Mouse (Mus musculus) lung, adult 2 months (tissue): ENCODE measurements at regions not wholly inside any gene's neighbourhood (a gene's known extent, or its start where the extent isn't known, plus 50 kb on each side); places are given as distances from the start of the nearest gene placed in this dataset.

Experiments used
- DNase-seq: peaks from one replicate; pipeline ENCODE4 v3.0.0; 2022
- H3K4me1 ChIP-seq: fragments of 200-500 bp; 2 replicates; pipeline ENCODE4 v1.6.1; 2011; ENCODE audit warnings: low read length; ENCODE audit not compliant: control insufficient read depth, insufficient read depth
- H3K4me3 ChIP-seq: fragments of 200-500 bp; replicated peaks from 2 replicates; pipeline ENCODE3; 2011; ENCODE audit warnings: low read depth, mild to moderate bottlenecking, control low read depth, low read length; ENCODE audit errors: extremely low read depth
- CTCF ChIP-seq: fragments of 200-500 bp; IDR thresholded peaks from 2 replicates; pipeline ENCODE4 v1.5.1; 2011; ENCODE audit warnings: mild to moderate bottlenecking, low read length, control low read depth; ENCODE audit not compliant: insufficient read depth
- POLR2A ChIP-seq: fragments of 200-500 bp; IDR thresholded peaks from 2 replicates; pipeline ENCODE4 v1.6.1; 2011; ENCODE audit warnings: low read depth, mild to moderate bottlenecking, control low read depth, low read length, borderline replicate concordance; ENCODE audit errors: extremely low read depth
- WGBS: fragments of 180-500 bp; shearing (Covaris S2); methylation state at CpG from one replicate; pipeline ENCODE4 v1.1.7; 2018; 5-methylcytosine and 5-hydroxymethylcytosine counted together

GRCm38 (mm10) chr4:45746451-45746850 is 52.4 kb upstream of the Aldh1b1 start:
- no peak for DNase-seq
- 90% methylated on average over 3 of the region's 3 CpGs for WGBS
- no peak overlapping the region for H3K4me3 ChIP-seq
- TF ChIP-seq CTCF (no peak), POLR2A (no peak)
- peaks cover 3% of the 10 kb centered on the region; the same call in 1 of the 2 replicates for H3K4me1 ChIP-seq

GRCm38 (mm10) chr4:45745746-45746145 is 53.1 kb upstream of the Aldh1b1 start:
- no peak for DNase-seq

GRCm38 (mm10) chr4:45744849-45745407 is 53.9 kb upstream of the Aldh1b1 start:
- Histone ChIP-seq H3K4me1 (peaks cover 3% of the 10 kb centered on the region; the same call in 1 of the 2 replicates), H3K4me3 (no peak overlapping the region)
- no peak for DNase-seq
- TF ChIP-seq CTCF = no peak
- no peak for TF ChIP-seq POLR2A
- WGBS = 88% methylated on average over 4 of the region's 4 CpGs

More at GRCm38 (mm10) chr4:45745746-45746145, 53.1 kb upstream of the Aldh1b1 start:
- peaks cover 3% of the 10 kb centered on the region; the same call in 1 of the 2 replicates for H3K4me1 ChIP-seq
- TF ChIP-seq CTCF = no peak
- no peak for TF ChIP-seq POLR2A
- H3K4me3 ChIP-seq = no peak overlapping the region
- whole genome bisulfite sequencing = 63% methylated on average over 9 of the region's 9 CpGs

- Histone ChIP-seq H3K4me3 (no peak overlapping the region), H3K4me1 (no peaks in the 10 kb centered on the region)
- no peak for TF ChIP-seq CTCF
- no peak for TF ChIP-seq POLR2A
- 79% methylated on average over 12 of the region's 12 CpGs for WGBS
- DNase-seq = no peak
Observed at GRCm38 (mm10) chr4:45740779-45741365, 58.0 kb upstream of the Aldh1b1 start.

- TF ChIP-seq POLR2A (no peak), CTCF (no peak)
- WGBS = 70% methylated on average over 5 of the region's 5 CpGs
- no peaks in the 10 kb centered on the region for H3K4me1 ChIP-seq
- no peak overlapping the region for H3K4me3 ChIP-seq
- DNase-seq = no peak
Observed at GRCm38 (mm10) chr4:45740319-45740718, 58.5 kb upstream of the Aldh1b1 start.

GRCm38 (mm10) chr4:45739696-45740095 is 59.1 kb upstream of the Aldh1b1 start:
- TF ChIP-seq POLR2A = no peak
- DNase-seq = no peak
- Histone ChIP-seq H3K4me3 (no peak overlapping the region), H3K4me1 (no peaks in the 10 kb centered on the region)
- 49% methylated on average over 3 of the region's 3 CpGs for WGBS

GRCm38 (mm10) chr4:45739168-45739567 is 59.7 kb upstream of the Aldh1b1 start:
- no peak for DNase-seq
- no peaks in the 10 kb centered on the region for H3K4me1 ChIP-seq
- H3K4me3 ChIP-seq = no peak overlapping the region
- WGBS = 80% methylated on average over 9 of the region's 9 CpGs
- TF ChIP-seq POLR2A (no peak), CTCF (no peak)

- no peak overlapping the region for H3K4me3 ChIP-seq
- 86% methylated on average over 11 of the region's 11 CpGs for WGBS
- H3K4me1 ChIP-seq = no peaks in the 10 kb centered on the region
- no peak for DNase-seq
- TF ChIP-seq POLR2A (no peak), CTCF (no peak)
Observed at GRCm38 (mm10) chr4:45738746-45739145, 60.1 kb upstream of the Aldh1b1 start.

GRCm38 (mm10) chr4:45736215-45736815 is 62.5 kb upstream of the Aldh1b1 start:
- no peak for DNase-seq
- WGBS = 53% methylated on average over 10 of the region's 10 CpGs
- TF ChIP-seq POLR2A (no peak), CTCF (no peak)
- no peaks in the 10 kb centered on the region for H3K4me1 ChIP-seq
- H3K4me3 ChIP-seq = no peak overlapping the region

GRCm38 (mm10) chr4:45734011-45734410 is 64.8 kb upstream of the Aldh1b1 start:
- TF ChIP-seq CTCF = no peak
- TF ChIP-seq POLR2A = no peak

More at GRCm38 (mm10) chr4:45734011-45734410, 64.8 kb upstream of the Aldh1b1 start:
- 89% methylated on average over 6 of the region's 6 CpGs for WGBS
- Histone ChIP-seq H3K4me1 (no peaks in the 10 kb centered on the region), H3K4me3 (no peak overlapping the region)
- DNase-seq = no peak
